Mouse (Mus musculus) cerebellum, adult 2 months (tissue): ENCODE results near the gene Cma1. TPM values are rescaled to one million over a fixed set of nuclear protein-coding genes. Genes with fewer than 3 reads are reported as not detected.

Source experiments
- DNase-seq, 2 experiments: peaks; one replicate each; pipeline ENCODE4 v3.0.0; 2021
- H3K27ac ChIP-seq: fragments of 200-500 bp; 2 replicates; pipeline ENCODE4 v1.5.1; 2012; ENCODE audit warnings: low read length, control low read depth, inconsistent platforms; ENCODE audit not compliant: insufficient read depth
- H3K27me3 ChIP-seq: fragments of 200-500 bp; 2 replicates; pipeline ENCODE4 v1.6.1; 2012; ENCODE audit warnings: inconsistent platforms, mild to moderate bottlenecking, low read length, moderate library complexity; ENCODE audit not compliant: control insufficient read depth, insufficient read depth
- H3K4me1 ChIP-seq: fragments of 200-500 bp; 2 replicates; pipeline ENCODE4 v1.6.1; 2011; ENCODE audit warnings: low read length; ENCODE audit not compliant: control insufficient read depth, insufficient read depth
- H3K4me3 ChIP-seq: fragments of 200-500 bp; replicated peaks from 2 replicates; pipeline ENCODE3; 2011; ENCODE audit warnings: mild to moderate bottlenecking, low read depth, low read length, control low read depth; ENCODE audit not compliant: insufficient read depth
- CTCF ChIP-seq: fragments of 200-500 bp; IDR thresholded peaks from 2 replicates; pipeline ENCODE4 v1.5.1; 2011; ENCODE audit warnings: low read depth, mild to moderate bottlenecking, control low read depth, low read length, moderate library complexity, borderline replicate concordance; ENCODE audit not compliant: insufficient read depth
- POLR2A ChIP-seq: fragments of 200-500 bp; IDR thresholded peaks from 2 replicates; pipeline ENCODE4 v1.6.1; 2011; ENCODE audit warnings: low read length, control low read depth, borderline replicate concordance; ENCODE audit not compliant: insufficient read depth
- WGBS: fragments of 180-500 bp; shearing (Covaris S2); methylation state at CpG from one replicate; pipeline ENCODE4 v1.1.7; 2018; 5-methylcytosine and 5-hydroxymethylcytosine counted together
- polyA plus RNA-seq: library from polyadenylated mRNA; depleted of rRNA; stranded (reverse); fragments of >200 nt; gene quantifications from 2 replicates; pipeline ENCODE4 v1.2.3, GENCODE M21; 2012

The Cma1 gene
- polyA plus RNA-seq, 1 experiment, result not detected

- peak; percentile 18 to 43 for DNase-seq
- peak overlapping the region; percentile 50 for H3K27ac ChIP-seq
- no peaks in the 10 kb centered on the region for H3K27me3 ChIP-seq
- peaks cover 5% of the 10 kb centered on the region for H3K4me1 ChIP-seq
- H3K4me3 ChIP-seq, result no peak overlapping the region
- WGBS, result 12% methylated on average over 7 of the region's 7 CpGs
- TF ChIP-seq CTCF, result no peak
- TF ChIP-seq POLR2A, result no peak
Observed at GRCm38 (mm10) chr14:55940070-55940800, 4.2 kb downstream of the Cma1 start.

- no peak for DNase-seq
- Histone ChIP-seq H3K27ac (no peak overlapping the region), H3K4me1 (no peaks in the 10 kb centered on the region), H3K4me3 (no peak overlapping the region), H3K27me3 (no peaks in the 10 kb centered on the region)
- no peak for TF ChIP-seq CTCF
- no peak for TF ChIP-seq POLR2A
- 21% methylated on average over 7 of the region's 7 CpGs for WGBS
Observed at GRCm38 (mm10) chr14:55933586-55933985, 10.9 kb downstream of the Cma1 start.

- no peak for TF ChIP-seq CTCF
- TF ChIP-seq POLR2A, result no peak
Observed at GRCm38 (mm10) chr14:55929263-55929997, 15.0 kb downstream of the Cma1 start.

GRCm38 (mm10) chr14:55926847-55927246, 17.6 kb downstream of the Cma1 start:
- WGBS, result 88% methylated on average over 4 of the region's 4 CpGs
- no peak overlapping the region for H3K4me3 ChIP-seq
- no peak for DNase-seq
- no peak overlapping the region for H3K27ac ChIP-seq
- H3K4me1 ChIP-seq, result no peaks in the 10 kb centered on the region
- no peaks in the 10 kb centered on the region for H3K27me3 ChIP-seq
- TF ChIP-seq POLR2A (no peak), CTCF (no peak)

More at GRCm38 (mm10) chr14:55929263-55929997, 15.0 kb downstream of the Cma1 start:
- no peak overlapping the region for H3K27ac ChIP-seq
- 84% methylated on average over 12 of the region's 12 CpGs for WGBS
- no peak for DNase-seq
- H3K4me1 ChIP-seq, result no peaks in the 10 kb centered on the region
- H3K4me3 ChIP-seq, result no peak overlapping the region
- no peaks in the 10 kb centered on the region for H3K27me3 ChIP-seq

GRCm38 (mm10) chr14:55922475-55923232, 21.8 kb downstream of the Cma1 start:
- DNase-seq, result peak in 1 of 2 experiments; percentile 20
- no peaks in the 10 kb centered on the region for H3K4me1 ChIP-seq
- no peaks in the 10 kb centered on the region for H3K27me3 ChIP-seq
- H3K27ac ChIP-seq, result no peak overlapping the region
- TF ChIP-seq CTCF (no peak), POLR2A (no peak)
- WGBS, result 75% methylated on average over 7 of the region's 7 CpGs
- no peak overlapping the region for H3K4me3 ChIP-seq

GRCm38 (mm10) chr14:55918240-55919082, 26.0 kb downstream of the Cma1 start:
- peak; percentile 74 to 81 for DNase-seq
- no peaks in the 10 kb centered on the region for H3K4me1 ChIP-seq
- H3K27me3 ChIP-seq, result no peaks in the 10 kb centered on the region
- TF ChIP-seq CTCF, result peak; percentile 67
- no peak for TF ChIP-seq POLR2A
- H3K4me3 ChIP-seq, result no peak overlapping the region
- 45% methylated on average over 14 of the region's 14 CpGs for WGBS
- H3K27ac ChIP-seq, result no peak overlapping the region

GRCm38 (mm10) chr14:55913406-55913805, 31.1 kb downstream of the Cma1 start:
- TF ChIP-seq CTCF, result no peak
- TF ChIP-seq POLR2A, result no peak
- Histone ChIP-seq H3K4me1 (no peaks in the 10 kb centered on the region), H3K27ac (no peak overlapping the region), H3K4me3 (no peak overlapping the region), H3K27me3 (no peaks in the 10 kb centered on the region)
- WGBS, result 63% methylated on average over 4 of the region's 4 CpGs
- no peak for DNase-seq
